Mouse (Mus musculus): Measurements from ENCODE around the gene Gss. TPM values are rescaled to one million over a fixed set of nuclear protein-coding genes. Genes with fewer than 3 reads are reported as not detected.
"Not testable (repeated sequence)": the region's sequence is repeated elsewhere in the genome, so short reads cannot be mapped to it uniquely, and the experiment has no call there.

Gene Gss
- polyA plus RNA-seq, 1 experiment from 2014 or later: 33.8 TPM

DNA sequence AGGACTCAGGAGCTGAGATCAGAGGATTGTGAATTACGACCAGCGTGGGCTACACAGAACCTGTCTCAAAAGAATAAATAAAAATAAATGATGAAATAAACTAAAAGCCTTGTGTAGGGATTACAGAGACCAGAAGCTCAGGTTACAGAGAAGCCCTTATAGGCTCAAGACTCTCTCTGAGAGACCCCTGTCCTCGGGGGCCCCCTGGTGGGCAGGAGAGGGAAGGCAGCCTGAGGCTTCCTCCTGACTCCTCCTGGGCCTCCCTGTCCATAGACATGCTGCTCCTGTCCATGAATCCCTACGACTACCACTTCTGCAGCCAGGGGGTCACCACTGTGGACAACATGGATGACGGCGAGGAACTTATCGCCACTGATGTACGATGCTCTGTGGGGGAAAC lies 27.2 kb upstream of the Gss start:
- DNase-seq (ENCODE audit: low spot score): peak; percentile 76

DNA sequence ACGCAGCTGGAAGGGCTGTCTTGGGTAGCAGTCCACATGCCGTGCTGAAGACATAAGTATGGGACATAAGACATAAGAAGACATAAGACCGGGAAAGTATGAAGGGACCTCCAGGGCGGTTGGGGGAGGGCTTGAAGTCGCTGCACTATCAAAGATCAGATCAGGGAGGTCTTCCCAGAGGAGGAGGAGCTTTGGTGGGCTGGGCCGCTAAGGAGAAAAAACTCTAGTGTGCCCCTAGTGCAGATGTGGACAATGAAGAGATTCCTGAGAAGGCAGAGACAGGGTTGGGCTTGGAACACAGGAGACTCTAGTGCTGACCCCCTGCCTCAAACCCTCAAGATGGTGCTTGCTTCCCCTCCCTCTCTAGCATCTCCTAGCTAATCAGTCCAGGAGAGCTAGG lies 24.4 kb upstream of the Gss start:
- DNase-seq (ENCODE audit: low spot score): no peak

DNA sequence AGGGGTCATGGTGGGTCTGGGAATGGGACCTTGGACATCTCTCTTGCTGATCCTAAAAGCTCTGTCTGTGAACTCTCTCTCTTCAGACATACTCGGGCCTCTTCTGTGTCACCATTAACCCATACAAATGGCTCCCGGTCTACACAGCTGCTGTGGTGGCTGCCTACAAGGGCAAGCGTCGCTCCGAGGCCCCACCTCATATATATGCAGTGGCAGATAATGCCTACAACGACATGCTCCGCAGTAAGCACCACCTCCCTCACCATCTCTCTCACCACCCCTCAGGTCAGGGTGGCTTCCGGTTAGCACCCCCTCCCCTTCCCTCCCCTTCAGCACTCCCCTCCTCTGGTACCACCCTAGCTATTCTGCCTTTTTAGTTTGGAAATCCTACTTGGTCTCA lies 21.3 kb upstream of the Gss start:
- DNase-seq (ENCODE audit: low spot score): no peak

DNA sequence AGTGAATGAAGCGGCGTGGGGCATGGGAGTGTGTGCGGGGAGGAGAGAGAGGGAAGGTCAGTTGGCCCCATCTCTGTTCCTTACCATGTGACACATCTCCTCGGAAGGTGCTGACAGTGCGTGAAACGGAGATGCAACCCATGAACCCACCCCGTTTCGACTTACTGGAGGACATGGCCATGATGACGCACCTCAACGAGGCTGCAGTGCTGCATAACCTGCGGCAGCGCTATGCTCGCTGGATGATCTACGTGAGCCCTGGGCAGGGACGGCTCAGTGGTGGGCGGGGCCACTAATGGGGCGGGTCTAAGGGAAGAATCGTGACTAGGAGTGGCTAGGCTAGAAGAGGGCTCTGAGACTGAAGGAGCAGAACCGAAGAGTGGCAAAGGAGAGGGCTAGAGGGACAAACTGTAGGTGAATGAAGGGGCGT lies 20.7 kb upstream of the Gss start:
- DNase-seq (ENCODE audit: low spot score): peak; percentile 72

DNA sequence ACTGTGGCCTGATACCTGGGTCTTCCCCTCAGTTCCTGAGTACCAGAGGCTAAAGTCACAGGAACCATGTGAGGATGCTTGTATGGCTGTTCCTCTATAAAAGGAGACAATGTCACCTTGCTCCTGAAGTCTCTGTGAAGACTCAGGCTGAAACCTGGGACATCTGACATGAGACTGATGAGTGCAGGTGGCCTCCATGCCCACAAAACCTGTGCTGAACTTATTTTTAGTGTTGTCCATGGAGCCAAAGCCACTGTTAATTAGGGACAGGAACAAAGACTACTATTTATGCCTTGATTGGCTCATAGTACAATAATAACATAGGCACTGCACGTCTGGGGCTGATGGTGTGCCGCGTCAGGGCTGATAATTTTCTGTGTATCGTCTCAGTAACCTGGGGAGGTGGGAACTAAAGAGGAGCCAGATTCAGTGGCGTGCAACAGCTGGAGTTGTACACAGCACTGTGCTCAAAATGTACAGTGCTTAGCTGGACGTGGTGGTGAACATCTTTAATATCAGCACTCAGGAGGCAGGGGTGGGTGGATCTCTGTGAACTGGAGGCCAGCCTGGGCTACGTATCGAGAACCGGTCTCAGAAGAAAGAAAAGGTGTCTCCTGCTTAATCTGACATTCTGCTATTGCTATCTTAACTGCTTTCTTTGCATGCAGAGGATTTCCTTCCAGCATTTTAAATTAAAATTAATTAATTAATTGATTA lies 19.4 kb upstream of the Gss start:
- no peak for DNase-seq (ENCODE audit: low spot score)

DNA sequence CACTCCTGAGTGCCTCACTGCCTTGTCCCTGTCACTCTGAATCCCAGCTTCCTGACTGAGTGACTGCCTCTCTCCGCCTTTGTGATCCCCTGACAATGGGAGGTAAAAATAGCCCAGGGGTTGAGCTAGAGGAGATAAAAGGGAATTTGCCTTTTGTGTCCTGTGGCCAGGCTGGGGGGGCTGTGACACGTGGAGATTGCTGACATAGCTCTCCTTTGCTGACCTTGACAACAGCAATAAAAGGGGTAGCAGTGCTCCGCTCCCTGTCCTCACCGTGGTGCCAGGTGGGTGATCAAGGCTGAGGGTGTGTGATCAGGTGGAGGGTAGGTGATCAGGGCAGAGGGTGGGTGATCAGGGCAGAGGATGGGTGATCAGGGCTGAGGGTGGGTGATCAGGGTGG lies 18.4 kb upstream of the Gss start, which contains the start of gene Myh7b:
TSS of gene Myh7b (plus strand) at position 235 of the 400 bp plus-strand sequence.
- DNase-seq (ENCODE audit: low spot score): no peak

DNA sequence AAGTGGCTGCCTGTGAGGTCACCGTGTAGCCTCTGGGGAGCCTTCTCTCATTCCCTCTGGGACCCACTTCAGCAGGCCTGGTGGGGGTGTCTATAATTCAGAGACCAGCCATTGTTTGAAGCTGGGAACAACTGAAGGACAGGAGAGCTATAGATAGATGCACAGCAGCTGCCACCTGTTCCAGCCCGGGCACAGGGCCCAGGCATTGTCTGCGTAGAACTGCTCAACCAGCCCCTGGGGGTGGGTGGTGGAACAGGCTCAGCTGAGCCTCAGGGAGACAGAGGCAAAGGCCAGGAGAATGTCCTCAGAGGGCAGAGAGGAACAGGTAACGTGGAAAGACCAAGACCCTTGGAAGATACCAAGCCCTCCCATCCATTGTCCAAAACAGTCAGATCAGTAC lies 13.8 kb upstream of the Gss start:
- DNase-seq (ENCODE audit: low spot score): no peak

DNA sequence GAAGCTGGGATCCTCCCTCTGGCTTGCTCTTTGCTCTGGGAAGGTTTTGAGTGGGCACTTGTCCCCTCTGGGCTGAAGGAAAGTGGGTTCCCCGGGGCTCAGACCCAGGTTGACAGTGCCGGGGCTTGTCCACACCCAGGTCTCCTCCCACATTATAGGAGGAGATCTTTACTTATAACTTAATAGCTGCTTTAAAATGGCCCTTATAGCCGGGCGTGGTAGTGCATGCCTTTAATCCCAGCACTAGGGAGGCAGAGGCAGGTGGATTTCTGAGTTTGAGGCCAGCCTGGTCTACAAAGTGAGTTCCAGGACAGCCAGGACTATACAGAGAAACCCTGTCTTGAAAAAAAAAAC lies 12.6 kb upstream of the Gss start:
- not testable (repeated sequence) for DNase-seq (ENCODE audit: low spot score)

DNA sequence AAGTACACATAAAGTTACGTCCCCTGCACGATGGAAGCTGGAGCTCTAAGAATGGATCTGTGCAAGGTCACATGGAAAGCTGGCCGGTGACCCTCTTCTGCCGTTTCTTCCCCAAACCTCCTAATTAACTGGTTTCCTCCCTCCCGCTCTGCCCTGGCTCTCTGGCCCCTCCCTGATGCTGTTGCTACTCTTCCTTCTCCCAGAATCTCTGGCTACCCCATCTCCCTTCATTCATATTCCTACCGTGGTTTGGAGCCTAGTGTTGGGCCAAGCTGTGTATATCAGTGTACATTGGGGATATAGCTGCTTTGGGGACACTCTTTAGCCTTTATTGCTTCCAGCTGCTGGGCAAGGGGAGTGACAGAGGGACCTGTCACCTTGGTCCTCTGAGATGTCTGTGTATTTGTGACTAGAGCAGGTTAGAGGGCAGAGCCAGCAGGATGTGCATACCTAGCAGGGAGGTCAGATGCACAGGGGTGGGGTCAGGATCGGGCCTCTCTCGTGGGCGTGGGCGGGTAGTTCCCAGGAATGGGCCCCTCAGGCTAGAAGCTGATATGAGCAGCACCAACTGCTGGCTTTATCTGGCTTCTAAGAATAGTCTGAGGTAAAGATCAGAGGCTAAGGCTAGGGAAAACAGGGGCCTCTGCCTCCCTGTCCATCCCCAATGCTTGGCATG lies 12.1 kb upstream of the Gss start:
- no peak for DNase-seq (ENCODE audit: low spot score)

DNA sequence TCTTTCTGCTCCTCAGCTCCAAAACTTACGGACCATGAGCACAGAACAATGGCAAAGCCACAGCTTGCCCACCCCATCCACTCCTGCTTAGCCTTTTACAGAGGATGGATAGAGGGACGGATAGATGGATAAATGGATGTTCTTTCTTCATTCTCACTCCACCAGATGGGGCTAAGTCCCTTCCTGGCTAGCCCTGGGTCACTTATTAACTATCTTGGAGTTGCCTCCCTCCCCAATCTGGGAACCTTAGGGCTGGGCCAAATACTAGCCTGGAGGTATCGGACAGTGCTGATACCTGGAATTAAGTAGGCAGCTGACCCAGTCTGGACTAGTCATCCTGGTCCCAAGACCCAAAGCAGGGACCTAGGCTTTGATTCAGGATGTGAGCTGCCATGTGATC lies 11.1 kb upstream of the Gss start:
- no peak for DNase-seq (ENCODE audit: low spot score)

DNA sequence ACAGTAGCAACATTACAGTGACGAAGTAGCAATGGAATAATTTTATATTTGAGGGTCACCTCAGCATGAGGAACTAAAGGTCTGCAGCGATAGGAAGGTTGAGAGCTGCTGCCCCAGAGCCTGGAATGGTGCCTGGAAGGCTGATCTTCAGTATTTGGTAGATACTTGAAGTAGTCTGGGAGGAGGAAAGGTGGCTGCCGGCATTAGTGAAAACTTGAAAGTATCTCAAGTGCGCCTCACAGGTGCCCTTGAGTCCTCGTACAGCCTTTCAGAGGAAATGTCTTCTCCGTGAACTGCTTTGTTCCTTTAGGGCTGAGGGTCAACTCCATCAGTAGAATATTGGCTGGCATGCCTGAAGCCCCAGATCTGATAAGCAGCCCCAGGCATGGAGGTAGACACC lies 2.9 kb upstream of the Gss start:
- DNase-seq (ENCODE audit: low spot score): no peak

DNA sequence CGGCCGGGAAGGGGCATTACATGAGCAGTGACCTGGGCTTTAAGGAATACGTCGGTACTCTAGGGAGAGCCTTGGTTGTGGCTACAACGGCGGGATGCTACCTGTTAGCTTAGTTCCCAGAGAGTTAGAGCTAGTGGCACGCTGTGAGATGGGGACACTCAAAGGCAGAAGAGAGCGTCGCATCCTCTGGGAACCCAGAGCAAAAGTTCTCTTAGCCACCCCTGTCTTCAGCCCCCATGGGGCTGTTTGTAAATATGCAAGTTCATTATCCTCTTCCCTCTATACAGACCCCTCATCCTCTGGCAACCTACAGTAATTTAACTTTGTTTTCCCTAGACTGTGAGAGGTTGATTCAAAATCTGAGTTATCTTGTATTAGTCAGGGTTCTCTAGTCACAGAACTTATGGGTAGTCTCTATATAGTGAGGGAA lies 259 bp upstream of the Gss start:
- no peak for DNase-seq (ENCODE audit: low spot score)

DNA sequence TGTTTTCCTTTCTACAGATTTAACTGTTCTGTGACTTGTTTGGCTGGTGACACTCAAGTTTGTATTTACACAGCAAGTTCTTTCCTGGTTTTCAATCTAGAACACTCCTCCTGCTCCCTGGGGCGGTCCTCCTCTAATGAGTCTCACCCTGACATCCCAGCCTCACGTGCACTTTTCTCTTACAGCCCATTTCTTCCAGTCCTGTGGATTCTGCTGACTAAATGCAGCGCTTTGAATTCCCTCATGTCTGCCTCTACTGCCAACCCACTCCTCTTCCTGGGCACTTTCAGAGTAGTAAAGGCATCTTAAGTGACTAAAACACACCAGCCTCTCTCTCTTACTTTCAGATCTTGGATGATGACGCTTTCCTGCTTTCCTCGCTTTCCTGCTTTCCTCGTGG lies 934 bp downstream of the Gss start:
- DNase-seq (ENCODE audit: low spot score): no peak

DNA sequence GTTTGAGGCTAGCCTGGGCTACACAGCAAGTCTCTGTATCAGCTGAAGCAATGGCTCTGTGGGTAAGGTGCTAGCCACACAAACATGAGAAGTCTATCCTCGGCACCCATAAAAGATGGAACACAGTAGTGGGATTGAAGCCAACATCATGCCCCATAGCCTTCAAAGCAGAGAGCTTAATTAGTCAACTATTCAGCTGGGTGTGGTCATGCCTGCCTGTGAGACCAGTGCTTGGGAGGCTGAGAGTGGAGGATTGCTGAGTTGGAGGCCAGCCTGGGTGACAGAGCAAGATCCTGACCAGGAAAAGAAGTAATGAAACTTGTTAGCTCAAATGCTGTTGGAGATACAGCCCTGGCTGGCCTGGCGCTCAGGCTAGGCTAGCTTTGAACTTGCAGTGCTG lies 1.7 kb downstream of the Gss start:
- DNase-seq (ENCODE audit: low spot score): no peak

DNA sequence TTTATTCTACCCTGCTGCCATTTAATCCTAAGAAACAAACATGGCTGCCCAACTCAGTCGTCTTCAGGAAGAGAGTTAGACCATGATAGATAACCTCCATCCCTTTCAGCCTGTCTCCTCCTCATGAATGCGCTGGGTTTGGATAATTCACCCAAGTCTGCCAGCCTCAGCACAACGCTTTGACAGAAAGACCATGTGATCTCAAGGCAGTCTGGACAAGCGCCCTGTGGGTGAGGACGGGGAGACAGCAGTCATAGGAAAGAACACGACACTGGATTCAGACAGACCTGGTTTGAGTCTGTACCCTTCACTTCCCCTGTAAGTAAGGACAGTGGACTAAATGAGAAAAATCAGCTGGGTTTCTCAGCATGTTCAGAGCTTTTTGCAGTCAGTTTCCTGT lies 3.1 kb downstream of the Gss start:
- no peak for DNase-seq (ENCODE audit: low spot score)

DNA sequence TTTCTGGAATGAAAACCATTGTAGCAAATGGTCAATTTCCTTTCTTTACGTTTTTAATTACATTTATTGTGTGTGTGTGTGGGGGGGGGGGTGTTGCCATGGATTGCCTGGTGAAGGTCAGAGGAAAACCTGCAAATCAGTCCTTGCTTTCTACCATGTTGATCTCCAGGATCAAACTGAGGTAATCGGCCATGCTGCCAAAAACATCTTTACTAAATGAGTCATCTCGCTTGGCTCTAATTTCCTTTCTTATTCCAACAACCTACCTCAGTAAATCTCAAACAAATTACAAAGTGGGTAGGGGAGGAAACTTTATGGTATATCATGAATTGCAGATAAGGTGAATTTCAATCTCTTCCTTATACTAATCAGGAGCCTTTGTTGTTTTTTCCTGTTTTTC lies 4.5 kb downstream of the Gss start:
- DNase-seq (ENCODE audit: low spot score): no peak

DNA sequence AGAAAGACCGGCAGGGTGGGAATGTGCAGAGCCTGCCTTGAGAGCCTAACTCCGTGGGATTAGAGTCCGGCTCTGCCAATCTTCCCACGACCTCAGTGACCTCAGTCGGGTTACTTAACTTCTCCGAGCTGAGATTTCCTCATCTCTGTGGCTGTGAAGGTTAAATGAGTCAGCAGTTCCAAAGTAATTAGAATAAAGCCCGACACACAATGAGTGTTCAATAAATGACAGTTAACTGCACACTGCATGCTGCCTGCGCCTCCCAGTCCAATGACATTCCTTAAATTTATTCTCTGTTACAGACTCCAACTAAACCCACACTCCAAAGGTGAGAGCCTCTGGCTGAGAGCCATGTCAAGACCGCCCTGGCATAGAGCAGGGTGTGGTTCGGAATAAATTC lies 7.1 kb downstream of the Gss start:
- no peak for DNase-seq (ENCODE audit: low spot score)

DNA sequence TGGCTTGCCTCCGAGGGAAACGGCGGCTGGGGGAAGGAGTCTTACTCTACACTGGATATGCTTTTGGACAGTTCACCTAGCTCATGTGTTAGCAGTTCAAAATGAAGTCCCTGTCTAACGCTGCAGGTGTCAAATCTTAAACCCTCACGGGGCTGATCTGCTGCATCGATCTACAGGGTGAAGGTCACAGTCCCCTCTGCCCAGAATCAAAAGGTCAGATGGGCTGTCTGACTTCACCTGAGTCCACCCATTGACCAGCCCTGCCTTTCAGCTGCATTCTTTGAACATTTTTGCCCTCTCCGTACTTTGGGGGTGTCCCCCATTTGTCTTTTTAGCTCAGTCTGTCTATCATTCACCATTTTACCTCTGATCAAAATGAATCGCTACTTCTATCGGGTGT lies 7.5 kb downstream of the Gss start:
- no peak for DNase-seq (ENCODE audit: low spot score)

DNA sequence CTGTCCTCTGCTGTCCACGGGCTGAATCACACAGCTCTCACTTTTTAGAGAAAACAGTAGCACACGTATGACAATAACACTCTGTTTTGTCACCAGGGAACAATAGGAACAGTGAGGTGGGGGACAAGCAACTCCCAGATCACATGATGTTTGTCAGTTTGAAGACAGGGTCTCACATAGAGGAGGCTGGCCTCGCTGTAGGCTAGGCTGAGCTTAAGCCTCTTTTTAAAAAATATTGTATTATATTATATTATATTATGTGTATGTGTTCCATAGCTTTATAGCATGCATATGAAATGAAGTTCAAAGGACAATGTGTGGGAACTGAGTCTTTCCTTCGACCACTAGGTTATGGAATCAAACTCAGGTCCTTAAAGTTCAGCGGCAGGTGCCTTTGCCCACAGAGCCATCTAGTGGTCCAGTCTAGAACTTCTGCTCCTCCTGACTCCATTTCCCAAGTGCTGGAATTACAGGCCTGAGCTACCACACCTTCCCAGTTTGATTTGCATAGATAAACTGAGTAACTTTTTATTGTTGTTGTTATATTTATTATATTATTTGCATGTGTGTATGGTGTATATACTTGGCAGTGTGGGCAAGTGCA lies 8.6 kb downstream of the Gss start:
- DNase-seq (ENCODE audit: low spot score): peak; percentile 60

DNA sequence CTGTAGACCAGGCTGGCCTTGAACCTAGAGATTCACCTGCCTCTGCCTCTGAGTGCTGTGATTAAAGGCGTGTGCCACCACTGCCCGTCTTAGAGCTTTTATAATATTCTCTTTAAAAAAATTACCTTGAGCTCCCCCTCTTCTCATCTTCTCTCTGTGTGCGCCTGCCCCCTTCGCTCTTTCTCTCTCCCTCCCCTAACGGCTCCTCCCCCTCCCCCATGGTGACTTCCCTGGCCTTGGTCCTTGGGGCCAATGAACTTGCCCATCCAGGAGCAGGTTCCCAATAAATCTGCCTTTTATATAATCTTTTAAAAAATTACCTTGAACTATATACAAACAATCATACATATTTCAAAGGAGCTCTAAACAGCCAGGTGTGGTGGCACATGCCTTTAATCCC lies 9.6 kb downstream of the Gss start:
- DNase-seq (ENCODE audit: low spot score): no peak

DNA sequence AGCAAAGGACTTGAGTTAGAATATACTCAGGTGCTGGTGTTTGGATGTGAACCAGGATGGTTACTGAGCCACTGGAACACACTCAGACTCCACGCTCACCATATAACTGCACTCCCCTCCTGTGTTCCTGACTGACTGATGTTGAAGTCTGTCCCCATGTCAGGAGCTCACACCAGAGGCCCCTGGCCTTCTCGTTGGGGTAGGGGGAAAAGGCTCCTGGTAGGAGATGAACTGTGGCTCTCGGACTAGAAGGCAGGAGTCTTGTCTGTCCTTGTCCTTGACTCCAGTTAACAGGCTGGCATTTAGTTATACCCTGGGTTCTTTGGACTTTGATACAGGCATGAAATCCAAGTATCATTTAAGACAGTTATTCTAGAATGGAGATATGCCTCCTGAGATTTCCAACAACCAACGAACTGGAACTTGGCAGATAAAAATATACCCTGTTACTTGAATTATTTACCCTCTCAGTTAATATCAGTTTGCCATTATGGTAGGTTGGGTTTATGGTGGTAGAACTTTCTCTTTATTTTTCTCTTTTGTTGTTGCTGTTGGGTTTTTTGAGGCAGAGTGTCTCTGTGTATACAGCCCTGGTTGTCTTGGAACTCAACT lies 10.1 kb downstream of the Gss start:
- DNase-seq (ENCODE audit: low spot score): no peak

DNA sequence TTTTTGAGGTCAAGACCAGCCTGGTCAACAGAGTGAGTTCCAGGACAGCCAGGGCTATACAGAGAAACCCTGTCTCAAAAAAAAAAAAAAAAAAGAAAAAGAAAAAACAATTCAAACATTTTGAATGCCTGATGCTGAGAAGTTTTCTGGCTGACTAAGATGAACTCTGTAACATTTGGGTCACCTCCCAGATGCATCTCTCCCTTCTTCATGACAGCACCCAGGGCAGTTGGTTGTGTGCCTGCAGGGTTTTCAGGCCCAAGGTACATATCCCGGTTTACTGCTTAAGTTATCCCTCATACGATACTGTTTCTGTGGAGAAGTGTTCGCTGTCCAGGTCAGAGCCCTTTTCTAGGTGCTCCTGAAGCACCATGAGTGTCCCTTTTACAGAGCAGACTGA lies 12.3 kb downstream of the Gss start:
- DNase-seq (ENCODE audit: low spot score): no peak

All from thymus, postnatal 0 days (tissue).